In the genomic region with DNA sequence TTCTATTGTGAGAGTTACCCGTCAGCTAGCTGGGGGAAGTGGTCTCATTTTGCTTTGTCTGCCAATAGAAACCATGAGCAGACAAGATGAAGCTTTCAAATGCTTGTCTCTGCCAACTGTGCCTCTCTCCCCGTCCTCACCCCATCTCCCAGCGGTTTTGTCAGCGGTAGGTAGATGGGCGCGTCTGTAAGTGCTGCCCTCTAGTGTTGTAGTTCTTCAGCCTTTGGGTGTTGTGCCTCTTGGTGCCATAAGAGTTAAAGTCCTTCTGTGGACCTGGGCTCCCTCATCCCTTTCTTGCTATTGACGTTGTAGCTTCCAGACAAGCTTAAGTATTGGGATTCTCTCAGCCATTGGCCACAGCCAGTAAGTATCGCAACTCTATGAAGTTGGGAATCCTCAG, we compare ENCODE assay signal across 16 mouse cellular contexts. TPM values are rescaled to one million over a fixed set of nuclear protein-coding genes. Genes with fewer than 3 reads are reported as not detected.
A peak's percentile ranks its signal among the peaks of the same experiment; 100 is the strongest.
DNase-seq lines count a peak whose midpoint lies in the region; ATAC-seq and TF ChIP-seq lines count a peak whose summit lies in the region.
"Had no signal": no experiment of that assay in that cellular context is flagged by ENCODE, and none has a peak within 500 bp of the region (broad histone marks: within the 10 kb centered on the region; RNA-seq: fewer than 3 reads in every experiment).

No protein-coding gene starts in this region.

- H3K79me2 ChIP-seq in heart, adult 2 months (replicated peaks; ENCODE audit: control insufficient read depth, insufficient read depth, low read length): no peaks in the 10 kb centered on the region

- H3K4me3 ChIP-seq in heart, adult 2 months: no peak overlapping the region
- no peak overlapping the region for H3K4me3 ChIP-seq in lung, adult 2 months (replicated peaks; ENCODE audit: extremely low read depth, low read depth, low read length)
- H3K4me3 ChIP-seq: erythroblast, embryonic 14.5 days; hindbrain, embryonic 13.5 days; megakaryocyte, embryonic 14.5 days had no signal

- TF ChIP-seq CTCF in heart, adult 2 months (IDR thresholded peaks at IDR 0.05): peak; percentile 41
- TF ChIP-seq CTCF in lung, adult 2 months (IDR thresholded peaks at IDR 0.05; ENCODE audit: insufficient read depth, low read length): no peak; the same call in 1 of the 2 replicates

- TF ChIP-seq EP300 in heart, adult 2 months (IDR thresholded peaks at IDR 0.05; ENCODE audit: insufficient read depth, low read depth, low read length): no peak

- no peak for DNase-seq in heart, adult 2 months
- DNase-seq in heart, postnatal 4 days: no peak
- DNase-seq in lung, postnatal 36 days: peak; percentile 13
- no peak for DNase-seq in lung, adult 2 months
- DNase-seq in T-cell, adult 2 months (ENCODE audit: low spot score): peak; percentile 22
- DNase-seq in thymus, postnatal 0 days (ENCODE audit: low spot score): peak; percentile 47
- DNase-seq in right cerebral cortex, adult 2 months (ENCODE audit: low spot score in 2 of 2): no peak
- DNase-seq: kidney, adult 8-10 months; layer of hippocampus, postnatal 36 days; spleen, adult 18-20 months had no signal

- 41% methylated on average over 8 of the region's 8 CpGs for WGBS in heart, adult 2 months
- WGBS in lung, adult 2 months: 44% methylated on average over 8 of the region's 8 CpGs

- no peak overlapping the region for H3K27ac ChIP-seq in heart, adult 2 months
- H3K27ac ChIP-seq: hindbrain, embryonic 13.5 days had no signal

- intact Hi-C loops in heart, adult 2 months (cut with DNase I): no loop called here

- H3K36me3 ChIP-seq in heart, adult 2 months (ENCODE audit: control insufficient read depth, insufficient read depth, low read length): no peaks in the 10 kb centered on the region
- H3K36me3 ChIP-seq: hindbrain, embryonic 13.5 days had no signal

- no peaks in the 10 kb centered on the region for H3K4me1 ChIP-seq in heart, adult 2 months (ENCODE audit: control insufficient read depth, insufficient read depth, low read length)
- no peaks in the 10 kb centered on the region for H3K4me1 ChIP-seq in lung, adult 2 months (ENCODE audit: control insufficient read depth, insufficient read depth, low read length)

- no peaks in the 10 kb centered on the region for H3K27me3 ChIP-seq in heart, adult 2 months (ENCODE audit: control insufficient read depth, insufficient read depth, low read length)
- H3K27me3 ChIP-seq: CH12.LX; hindbrain, embryonic 13.5 days; megakaryocyte, embryonic 14.5 days had no signal

- no peak for ATAC-seq in cerebellum, adult (ENCODE audit: insufficient number of reproducible peaks, low FRiP score, low TSS enrichment)

- no peak for TF ChIP-seq POLR2A in heart, adult 2 months (IDR thresholded peaks at IDR 0.05; ENCODE audit: insufficient read depth, low read depth, low read length)
- no peak for TF ChIP-seq POLR2A in lung, adult 2 months (IDR thresholded peaks at IDR 0.05; ENCODE audit: borderline replicate concordance, extremely low read depth, low read depth, low read length)

- H3K9ac ChIP-seq in heart, adult 2 months (ENCODE audit: low read depth, low read length): no peak overlapping the region
- H3K9ac ChIP-seq: hindbrain, embryonic 13.5 days had no signal

RNA-seq across cellular contexts. Expression of a gene that starts 4.8 kb away (rescaled TPM):
- 10 to 100 TPM in 1 of 2 experiments, 1 to 10 TPM in 1; 9.7 to 11.0 TPM for total RNA-seq in heart, adult 2 months (2021)
- 4.8 and 8.2 TPM in 2 replicates for polyA plus RNA-seq in heart, adult 2 months (2012; rRNA removed)
- 1 to 10 TPM; 6.3 to 7.6 TPM for total RNA-seq in heart, postnatal 4 days (2021)
- 1.3 and 2.1 TPM in 2 replicates for polyA plus RNA-seq in lung, adult 2 months (2012; rRNA removed)
- 14.0 and 15.0 TPM in 2 replicates for polyA plus RNA-seq in thymus, postnatal 0 days (2015; fragmentation: Nextera tagmentation; extraction: Ambion mirVana)

RNA-seq across cellular contexts. Expression of a gene that starts 30.1 kb away (rescaled TPM):
- total RNA-seq in heart, adult 2 months (2021): not detected
- 0.37 TPM in 1 of 2 replicates, not detected in the other for polyA plus RNA-seq in heart, adult 2 months (2012; rRNA removed)
- total RNA-seq in heart, postnatal 4 days (2021): not detected
- 0.28 TPM in 1 of 2 replicates, not detected in the other for polyA plus RNA-seq in lung, adult 2 months (2012; rRNA removed)
- polyA plus RNA-seq in thymus, postnatal 0 days (2015; fragmentation: Nextera tagmentation; extraction: Ambion mirVana): not detected in 2 replicates
- total RNA-seq: CH12.LX; heart, adult 8-10 months had no signal
- polyA plus RNA-seq: erythroblast, embryonic 14.5 days had no signal

Comparison
In these comparisons a context has a peak if more than half of its experiments do, and no peak if none do; other contexts are left out.
1. DNase-seq: peak in lung, postnatal 36 days (single experiment), T-cell, adult 2 months (single experiment) and thymus, postnatal 0 days (single experiment); none in heart, adult 2 months (0 of 2), heart, postnatal 4 days (single experiment), lung, adult 2 months (single experiment) and right cerebral cortex, adult 2 months (0 of 2).